Mouse (Mus musculus) liver, adult 2 months (tissue): Measurements from ENCODE around the gene Sgip1.

Source experiments
- CTCF ChIP-seq: fragments of 200-500 bp; IDR thresholded peaks from 2 replicates; pipeline ENCODE4 v1.5.1; 2011; ENCODE audit warnings: low read depth, low read length, control low read depth
- POLR2A ChIP-seq: fragments of 200-500 bp; IDR thresholded peaks from 2 replicates; pipeline ENCODE4 v1.6.1; 2011; ENCODE audit warnings: low read length, control low read depth; ENCODE audit not compliant: insufficient read depth; ENCODE audit errors: extremely low read depth

- no peak for TF ChIP-seq POLR2A
- no peak for TF ChIP-seq CTCF
Observed at GRCm38 (mm10) chr4:102974172-102974571, 233.1 kb downstream of the Sgip1 start.
